Mouse (Mus musculus): ENCODE measurements around the gene Naa20.
"Not testable (repeated sequence)": the region's sequence is repeated elsewhere in the genome, so short reads cannot be mapped to it uniquely, and the experiment has no call there.

The Naa20 gene

GRCm38 (mm10) chr2:145884913-145885785 lies 16.8 kb upstream of the Naa20 start:
- DNase-seq (ENCODE audit: low spot score), result no peak

GRCm38 (mm10) chr2:145887937-145888765 lies 13.7 kb upstream of the Naa20 start:
- no peak for DNase-seq (ENCODE audit: low spot score)

GRCm38 (mm10) chr2:145888766-145889480 lies 13.0 kb upstream of the Naa20 start:
- DNase-seq (ENCODE audit: low spot score), result no peak

GRCm38 (mm10) chr2:145890571-145890970 lies 11.3 kb upstream of the Naa20 start:
- DNase-seq (ENCODE audit: low spot score), result no peak

- DNase-seq (ENCODE audit: low spot score), result no peak
Observed at GRCm38 (mm10) chr2:145893756-145894155, 8.1 kb upstream of the Naa20 start.

GRCm38 (mm10) chr2:145898106-145898505 lies 3.8 kb upstream of the Naa20 start:
- no peak for DNase-seq (ENCODE audit: low spot score)

- not testable (repeated sequence) for DNase-seq (ENCODE audit: low spot score)
Observed at GRCm38 (mm10) chr2:145900318-145900717, 1.6 kb upstream of the Naa20 start.

- DNase-seq (ENCODE audit: low spot score), result peak; percentile 92
Observed at GRCm38 (mm10) chr2:145903061-145903901, 1.4 kb downstream of the Naa20 start.

GRCm38 (mm10) chr2:145903983-145904616 lies 2.2 kb downstream of the Naa20 start:
- no peak for DNase-seq (ENCODE audit: low spot score)

- no peak for DNase-seq (ENCODE audit: low spot score)
Observed at GRCm38 (mm10) chr2:145905156-145905555, 3.3 kb downstream of the Naa20 start.

GRCm38 (mm10) chr2:145905884-145906283 lies 4.0 kb downstream of the Naa20 start:
- DNase-seq (ENCODE audit: low spot score), result not testable (repeated sequence)

GRCm38 (mm10) chr2:145920941-145921650 lies 19.2 kb downstream of the Naa20 start:
- no peak for DNase-seq (ENCODE audit: low spot score)

GRCm38 (mm10) chr2:145934339-145935231 lies 32.7 kb downstream of the Naa20 start, which contains the start of the genes Cfap61 and Crnkl1:
Gene Cfap61 (plus strand): TSS chr2:145934784.
Gene Crnkl1 (minus strand): TSS chr2:145935014.
- DNase-seq (ENCODE audit: low spot score), result peak; percentile 95

- no peak for DNase-seq (ENCODE audit: low spot score)
Observed at GRCm38 (mm10) chr2:145936975-145937374, 35.1 kb downstream of the Naa20 start.

- DNase-seq (ENCODE audit: low spot score), result no peak
Observed at GRCm38 (mm10) chr2:145941403-145941802, 39.5 kb downstream of the Naa20 start.

GRCm38 (mm10) chr2:145944286-145944685 lies 42.4 kb downstream of the Naa20 start:
- DNase-seq (ENCODE audit: low spot score), result no peak

GRCm38 (mm10) chr2:145948402-145948954 lies 46.6 kb downstream of the Naa20 start:
- no peak for DNase-seq (ENCODE audit: low spot score)

GRCm38 (mm10) chr2:145949475-145950068 lies 47.7 kb downstream of the Naa20 start:
- no peak for DNase-seq (ENCODE audit: low spot score)
